Mouse (Mus musculus) C2C12 (cell line): ENCODE results near the gene Bco1.

Experiments
- CEBPB ChIP-seq: IDR thresholded peaks from one replicate; pipeline ENCODE4 v1.6.1; 2011; ENCODE audit warnings: low read depth, mild to moderate bottlenecking, control low read depth, moderate library complexity
- CTCF ChIP-seq: IDR thresholded peaks from one replicate; pipeline ENCODE4 v1.5.1; 2011; ENCODE audit not compliant: control insufficient read depth, insufficient read depth, insufficient read length
- MYOD1 ChIP-seq: IDR thresholded peaks from one replicate; pipeline ENCODE4 v1.6.1; 2011; ENCODE audit warnings: low read depth; ENCODE audit not compliant: control insufficient read depth, insufficient read length
- MYOG ChIP-seq: IDR thresholded peaks from one replicate; pipeline ENCODE4 v1.6.1; 2011; ENCODE audit not compliant: control insufficient read depth, insufficient read length; ENCODE audit errors: extremely low read depth

- TF ChIP-seq CTCF, result no peak
- no peak for TF ChIP-seq MYOG
- TF ChIP-seq MYOD1, result no peak
- TF ChIP-seq CEBPB, result no peak
These were observed 82.4 kb downstream of the Bco1 start for GRCm38 (mm10) chr8:117178039-117178438.
